Mouse (Mus musculus): ENCODE data around the gene Cers6.

The Cers6 gene

DNA sequence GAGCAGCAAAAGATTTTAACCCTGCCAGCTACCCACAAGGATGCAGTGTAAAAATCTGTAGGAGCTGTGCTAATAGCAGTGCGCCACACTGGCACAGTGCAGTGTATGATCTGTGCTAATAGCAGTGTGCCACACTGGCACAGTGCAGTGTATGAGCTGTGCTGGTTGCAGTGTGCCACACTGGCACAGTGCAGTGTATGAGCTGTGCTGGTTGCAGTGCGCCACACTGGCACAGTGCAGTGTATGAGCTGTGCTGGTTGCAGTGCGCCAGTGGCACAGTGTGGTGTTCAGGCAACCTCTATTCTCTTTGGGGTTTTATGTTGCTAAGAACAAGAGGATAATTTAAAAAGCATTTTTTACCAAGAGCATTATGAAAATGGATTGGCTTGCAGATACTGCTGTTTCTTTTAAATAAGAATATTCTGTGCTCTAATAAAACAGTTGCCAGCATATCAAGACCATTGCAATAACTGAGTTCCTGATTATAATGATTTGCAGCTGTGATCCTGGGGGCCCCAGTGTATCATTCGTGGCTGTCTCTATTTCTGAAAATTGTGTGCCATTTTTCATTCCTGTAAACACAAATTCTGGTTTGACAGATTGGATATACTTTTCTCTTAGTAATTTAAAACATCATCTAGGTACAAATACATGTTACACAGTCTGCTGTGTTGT lies 159.5 kb downstream of the Cers6 start:
- DNase-seq: no peak

DNA sequence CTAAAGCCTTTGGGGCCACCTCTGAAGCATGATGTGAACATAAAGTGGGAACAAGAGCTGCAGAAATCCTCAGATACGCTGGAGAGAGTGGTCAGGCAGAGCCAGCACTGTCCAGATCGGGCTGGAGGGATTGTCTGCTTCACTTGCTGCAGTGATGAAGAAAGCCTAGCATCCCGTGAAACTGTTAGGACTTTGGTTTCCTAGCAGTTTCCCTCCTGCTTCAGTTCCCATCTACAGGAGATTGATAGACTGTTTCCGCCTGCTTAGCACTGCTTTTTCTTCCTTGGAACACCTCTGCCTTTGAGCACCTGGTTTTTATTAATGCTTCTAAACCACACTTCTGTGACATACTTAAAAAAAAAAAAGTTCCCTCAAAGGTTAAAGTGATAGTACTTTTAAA lies 160.3 kb downstream of the Cers6 start:
- no peak for DNase-seq

DNA sequence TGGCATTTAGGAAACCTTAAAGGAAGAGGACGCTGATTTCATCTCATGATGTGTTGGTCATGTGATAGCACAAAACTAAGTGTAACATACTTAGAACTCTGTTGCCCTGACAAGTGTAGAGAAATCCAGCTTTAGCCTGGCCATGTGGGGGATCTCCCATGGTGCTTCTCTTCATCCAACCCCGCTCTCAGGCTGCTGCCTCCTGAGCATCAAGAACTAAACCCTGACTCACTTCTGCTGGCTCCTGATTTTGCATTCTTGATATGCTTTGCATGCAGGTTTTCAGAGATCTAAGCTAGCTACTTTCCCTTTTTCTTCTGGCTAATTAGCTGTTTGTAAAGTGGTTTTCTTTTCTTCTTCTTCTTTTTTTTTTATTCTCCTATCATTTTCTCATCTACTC lies 163.6 kb downstream of the Cers6 start:
- no peak for DNase-seq

DNA sequence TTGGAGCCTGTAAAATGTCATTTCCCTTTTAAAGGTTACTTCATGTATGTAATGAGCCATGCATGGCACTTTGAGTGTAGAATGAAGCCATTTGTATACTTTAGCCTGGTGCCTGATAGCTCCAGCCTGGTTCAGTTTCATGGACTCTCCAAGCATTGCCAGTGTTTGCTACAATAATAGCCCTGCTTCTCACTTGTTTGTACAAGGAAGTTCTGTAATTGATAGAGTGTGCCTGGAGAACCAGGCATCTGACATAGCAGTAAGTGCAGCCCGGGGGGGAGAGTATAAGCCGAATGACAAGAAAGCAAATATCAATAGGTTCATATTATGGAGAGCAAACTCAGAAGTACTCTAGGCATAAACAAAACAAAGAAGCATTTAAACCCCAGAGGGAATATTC lies 171.3 kb downstream of the Cers6 start:
- no peak for DNase-seq

DNA sequence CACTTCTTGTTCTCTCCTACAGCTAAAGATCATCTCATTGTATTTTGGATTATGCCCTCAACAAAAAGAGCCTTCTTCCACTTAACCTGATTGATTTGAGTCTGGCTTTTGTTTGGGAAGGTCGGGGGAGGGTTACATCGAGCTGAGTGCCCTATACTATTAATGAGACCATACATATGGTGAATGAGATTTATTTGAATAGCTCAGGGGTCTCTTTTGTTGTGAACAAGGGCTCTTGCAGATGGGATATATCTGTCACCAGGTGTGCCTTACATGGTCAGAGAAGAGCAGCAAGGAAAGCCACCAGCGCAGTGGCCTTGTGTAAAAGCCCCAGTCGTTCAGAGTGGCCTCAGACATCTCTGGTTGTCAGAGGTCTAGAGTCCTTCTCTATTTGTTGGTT lies 174.2 kb downstream of the Cers6 start:
- no peak for DNase-seq

DNA sequence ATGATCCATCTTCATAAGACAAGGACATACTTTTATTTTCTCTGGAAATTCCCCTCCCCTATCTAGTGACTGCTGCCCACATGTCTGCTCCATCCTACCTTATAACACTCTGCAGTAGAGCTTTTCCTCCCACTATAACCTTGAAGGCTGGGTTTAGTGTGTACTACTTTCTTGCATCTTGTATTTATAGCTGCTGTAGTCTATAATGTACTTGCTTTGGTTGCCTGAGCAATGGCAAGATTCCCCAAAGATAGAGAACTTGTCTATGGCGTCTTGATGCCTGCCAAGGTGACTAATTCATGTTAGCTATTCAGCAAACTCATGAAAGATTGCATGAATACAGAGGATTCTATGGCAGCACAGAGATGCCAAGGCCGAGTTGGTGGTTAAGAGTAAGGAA lies 176.1 kb downstream of the Cers6 start:
- DNase-seq: no peak

DNA sequence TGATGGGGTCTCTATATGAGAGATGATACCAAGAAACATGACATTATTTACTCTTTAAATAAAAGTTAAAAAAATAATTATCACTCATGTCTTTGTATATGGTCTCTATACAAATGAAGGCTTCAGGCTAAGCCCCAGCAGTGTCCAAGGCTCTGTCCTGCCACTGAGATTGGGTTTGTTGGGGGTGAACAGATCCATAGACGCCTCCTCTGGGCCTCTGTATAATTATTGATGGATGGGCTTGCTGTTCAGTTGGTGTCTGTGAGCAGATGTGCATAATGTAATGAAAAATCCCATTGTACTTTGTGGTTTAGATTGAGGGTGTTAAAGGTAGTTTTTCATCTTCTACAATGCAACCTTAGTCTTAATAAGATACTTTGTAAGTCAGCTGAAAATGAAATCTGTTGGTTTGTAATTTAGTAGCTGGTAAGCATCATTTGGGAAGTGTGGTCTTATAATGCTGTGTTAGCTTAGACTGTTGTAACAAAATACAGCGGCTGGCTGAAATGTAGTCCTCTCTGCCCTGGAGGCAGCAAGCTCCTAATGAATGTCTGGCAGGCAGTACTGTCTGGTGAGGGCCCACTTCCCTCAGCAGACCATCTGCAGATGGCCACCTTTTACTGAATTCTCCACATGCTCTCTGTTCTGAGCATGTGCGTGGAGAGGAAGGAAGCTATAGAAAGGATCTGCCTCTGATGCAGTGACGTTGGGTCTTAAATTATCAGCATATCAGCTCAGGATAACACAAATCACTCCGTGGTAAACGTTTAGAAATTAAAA lies 181.3 kb downstream of the Cers6 start:
- DNase-seq: no peak

DNA sequence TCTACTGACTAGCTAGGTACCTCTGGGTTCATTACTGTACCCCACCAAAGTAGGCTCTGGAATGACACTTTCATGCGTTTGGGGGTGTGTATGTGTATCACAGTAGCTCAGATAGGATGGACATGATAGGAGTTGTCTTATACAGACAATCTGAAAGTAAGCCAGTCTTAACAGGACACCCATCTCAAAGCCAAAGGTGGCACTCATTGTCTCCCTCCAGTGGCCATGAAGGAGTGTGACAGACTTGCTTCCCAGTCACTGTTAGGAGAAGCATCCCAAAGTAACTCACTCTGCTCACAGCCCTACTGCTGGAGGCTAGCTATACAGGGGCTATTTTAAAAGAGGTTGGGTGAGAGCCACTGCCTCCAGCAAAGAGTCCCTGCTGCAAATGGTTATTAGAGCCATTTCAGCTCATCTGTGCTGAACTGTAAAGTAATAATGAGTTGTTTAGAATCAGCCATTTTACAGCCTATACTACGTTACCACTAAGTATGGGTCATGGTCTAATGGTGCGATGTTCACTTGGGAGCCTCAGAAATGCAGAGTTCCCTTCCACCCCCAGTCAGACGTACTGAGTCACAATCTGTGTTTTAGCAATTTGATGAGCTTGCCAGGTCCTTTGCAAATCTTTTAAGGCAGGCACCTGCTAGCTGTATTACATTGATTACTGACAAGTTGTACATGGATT lies 182.3 kb downstream of the Cers6 start:
- no peak for DNase-seq

DNA sequence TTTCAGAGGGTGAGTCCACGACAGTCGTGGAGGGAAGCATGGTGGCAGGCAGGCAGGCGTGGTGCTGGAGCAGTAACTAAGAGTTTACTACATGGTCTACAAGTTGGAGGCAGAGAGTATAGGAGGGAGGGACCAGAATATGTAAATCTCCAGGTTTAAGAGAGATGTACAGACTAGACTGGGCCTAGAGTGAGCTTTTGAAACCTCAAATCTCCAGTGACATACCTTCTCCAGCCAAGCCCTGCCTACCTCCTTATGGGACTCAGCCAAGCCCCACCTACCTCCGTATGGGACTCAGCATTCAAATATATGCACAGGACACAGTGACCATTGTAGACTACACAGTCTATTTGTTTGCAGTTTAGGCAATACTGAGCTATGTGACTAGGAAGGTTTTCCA lies 184.7 kb downstream of the Cers6 start:
- DNase-seq: no peak

DNA sequence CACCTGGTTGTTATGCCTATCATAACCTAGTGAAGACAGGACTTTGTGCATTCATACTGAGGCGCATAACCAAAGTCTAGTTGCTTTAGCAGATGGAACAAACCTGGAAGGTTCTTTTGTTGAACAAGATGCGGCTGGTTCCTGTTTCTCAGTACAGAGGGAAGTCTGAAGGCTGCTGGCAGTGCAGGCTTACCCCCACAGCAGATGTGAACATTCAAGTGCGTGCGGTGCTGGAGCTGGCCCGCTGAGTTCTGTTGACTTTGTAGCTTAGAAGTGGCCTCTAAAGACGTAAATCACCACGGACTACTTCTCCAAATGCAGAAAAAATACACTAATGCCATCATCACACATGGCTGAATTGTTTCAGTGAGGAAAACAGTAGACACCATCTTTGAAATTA lies 186.1 kb downstream of the Cers6 start:
- no peak for DNase-seq

DNA sequence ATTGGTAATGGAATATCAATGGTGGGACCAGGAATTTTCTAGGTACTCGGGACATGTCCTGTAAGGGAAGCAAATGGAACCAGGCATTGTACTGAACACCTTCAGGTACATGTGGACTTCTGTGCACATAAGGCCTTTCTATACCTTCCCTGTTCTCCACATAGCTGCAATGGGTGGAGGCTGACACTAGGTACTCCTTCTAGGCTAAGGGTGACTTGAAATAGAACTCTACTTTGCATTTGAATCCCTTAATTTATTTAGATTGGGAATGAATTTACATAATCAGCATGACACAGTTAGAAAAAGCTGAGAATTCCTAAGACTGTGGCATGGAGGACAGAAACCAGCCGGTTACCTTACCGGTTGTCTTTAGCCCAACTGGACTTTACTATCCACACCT lies 186.6 kb downstream of the Cers6 start:
- DNase-seq: no peak

DNA sequence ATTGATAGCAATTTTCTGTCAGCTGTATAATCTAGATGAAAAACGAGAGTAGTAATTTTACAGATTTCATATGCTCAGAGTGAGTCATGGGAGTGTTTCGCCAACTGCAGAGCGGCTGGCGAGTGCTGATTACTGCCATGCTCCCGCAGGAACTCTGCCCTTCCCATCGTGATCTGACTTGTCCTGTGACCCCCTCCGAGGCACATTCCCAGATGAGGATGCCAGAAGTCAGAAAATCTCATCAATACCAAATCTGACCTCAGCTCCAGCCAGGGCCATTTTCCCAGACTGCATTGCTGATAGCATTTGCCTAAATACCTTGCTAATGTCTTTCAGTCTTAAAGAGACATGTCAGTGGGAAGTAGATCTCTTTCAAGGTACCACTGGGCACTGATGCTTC lies 187.9 kb downstream of the Cers6 start:
- no peak for DNase-seq

DNA sequence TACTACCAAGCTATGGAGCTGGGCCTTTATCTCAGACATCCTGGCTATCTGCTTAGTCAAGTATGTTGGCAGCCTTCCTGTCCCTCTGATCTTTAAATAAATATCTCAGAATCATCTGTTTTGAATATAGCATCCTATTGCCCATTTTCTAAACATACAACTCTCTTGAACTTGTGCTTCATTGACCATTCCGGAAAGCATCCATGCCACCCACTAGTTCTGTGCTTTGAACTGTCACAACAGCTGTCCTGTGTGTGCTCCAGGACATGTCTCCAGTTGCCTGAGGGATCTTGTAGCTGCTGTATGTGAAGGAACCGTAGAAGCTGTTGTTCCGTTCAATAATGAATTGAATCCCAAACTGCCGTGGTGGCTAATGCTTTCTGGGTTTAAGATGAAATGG lies 188.9 kb downstream of the Cers6 start:
- no peak for DNase-seq

DNA sequence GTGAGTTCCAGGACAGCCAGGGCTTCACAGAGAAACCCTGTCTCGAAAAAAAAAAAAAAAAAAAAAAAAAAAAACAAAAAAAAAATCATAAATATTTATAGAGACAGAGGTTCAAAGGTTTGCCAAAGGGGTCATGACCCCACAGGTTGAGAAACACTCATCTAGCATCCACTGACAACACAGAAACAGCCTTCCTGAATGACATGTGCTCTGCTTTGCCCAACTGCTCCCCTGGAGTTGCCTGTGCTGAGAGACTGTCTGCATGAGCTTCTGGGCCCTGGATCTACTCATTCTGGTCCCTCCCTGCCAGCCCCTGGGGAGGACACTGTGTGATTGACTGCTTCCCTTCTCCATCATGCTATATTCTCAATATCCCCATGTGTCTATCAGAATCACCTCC lies 190.4 kb downstream of the Cers6 start:
- DNase-seq: no peak

DNA sequence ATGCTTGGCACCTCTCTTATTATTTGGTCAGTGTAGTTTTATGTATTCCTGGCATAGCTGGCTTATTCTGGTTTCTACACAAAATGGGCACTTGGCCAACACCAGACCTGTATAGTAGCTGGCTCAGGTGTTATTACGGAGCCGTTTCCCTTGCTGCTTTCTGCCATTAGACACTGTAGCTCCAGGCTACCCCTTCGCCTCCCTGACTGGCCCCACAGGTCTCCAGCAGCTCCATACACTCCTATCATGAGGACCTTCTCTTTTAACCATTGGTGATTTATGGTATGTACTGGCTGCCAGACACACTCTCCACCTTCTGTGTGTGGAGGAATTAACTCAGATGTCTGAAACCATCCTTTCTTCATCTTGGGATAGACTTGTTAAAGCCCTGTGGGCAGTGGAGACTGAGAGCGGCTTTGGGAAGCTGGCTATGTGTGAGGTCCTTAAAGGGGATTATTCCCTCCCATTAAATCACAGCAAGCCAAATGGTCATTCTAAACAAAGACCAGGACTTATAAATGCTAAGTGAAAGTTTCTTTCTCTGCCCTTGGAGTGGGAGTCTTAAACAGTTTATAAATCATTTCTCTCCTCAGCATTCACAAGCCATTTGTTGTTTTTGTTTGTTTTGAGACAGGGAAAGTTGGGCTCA lies 192.1 kb downstream of the Cers6 start:
- DNase-seq: no peak

DNA sequence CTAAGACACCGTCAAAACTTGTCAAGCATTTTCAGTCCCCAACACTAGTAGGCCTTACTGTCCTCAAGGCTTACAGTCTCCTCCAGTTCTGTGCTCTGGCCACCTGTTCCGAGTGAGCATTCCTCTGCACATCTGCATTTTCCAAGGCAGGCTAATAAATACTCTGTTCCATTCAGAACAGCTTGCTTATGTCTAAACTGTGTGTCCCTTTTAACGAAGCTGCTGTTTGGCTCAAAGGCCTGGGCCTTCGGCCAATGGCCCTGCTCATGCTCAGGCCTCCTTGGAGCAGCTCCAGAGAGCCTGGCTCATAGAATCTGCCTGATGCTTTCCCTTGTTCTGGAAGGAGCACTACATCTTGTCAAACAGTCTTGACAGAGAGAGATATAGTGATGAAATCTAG lies 193.0 kb downstream of the Cers6 start:
- peak; percentile 47 for DNase-seq

DNA sequence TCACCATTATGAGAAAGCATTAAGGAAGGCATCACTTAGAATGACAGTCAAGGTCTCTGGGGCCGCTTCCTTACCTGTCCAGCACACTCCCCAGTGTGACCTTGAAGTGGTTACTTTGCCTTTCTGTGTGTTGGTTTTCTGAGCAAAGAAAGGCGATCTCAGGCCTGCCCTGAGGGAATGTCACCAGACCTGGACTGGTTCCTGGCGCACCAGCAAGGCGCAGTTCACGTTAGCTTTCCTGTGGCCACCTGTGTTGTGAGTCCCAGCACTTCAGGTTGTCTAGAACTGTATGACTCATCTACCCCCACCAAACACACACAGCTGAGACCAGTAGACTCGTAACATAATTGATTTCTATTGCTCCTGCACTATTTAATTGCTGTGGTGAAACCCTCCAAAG lies 193.9 kb downstream of the Cers6 start:
- no peak for DNase-seq

DNA sequence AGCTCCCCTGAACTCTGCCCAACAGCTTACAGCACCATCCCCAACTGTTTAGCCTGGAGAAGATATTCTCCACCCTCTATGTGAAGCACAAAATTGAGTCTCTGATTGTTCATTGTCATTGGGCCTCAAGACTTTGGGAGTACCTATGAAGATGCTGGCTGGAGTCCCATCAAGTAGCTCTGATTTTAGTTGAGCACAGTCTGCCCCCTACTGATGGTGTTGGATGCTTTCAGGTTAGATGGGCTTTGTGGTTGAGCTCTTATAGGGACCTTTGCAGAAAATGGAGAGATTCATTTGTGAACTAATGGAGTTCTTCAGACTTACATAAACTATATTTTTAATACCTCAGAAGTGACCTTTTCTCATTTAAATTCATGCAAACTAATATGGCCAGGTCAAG lies 200.1 kb downstream of the Cers6 start:
- DNase-seq: no peak

DNA sequence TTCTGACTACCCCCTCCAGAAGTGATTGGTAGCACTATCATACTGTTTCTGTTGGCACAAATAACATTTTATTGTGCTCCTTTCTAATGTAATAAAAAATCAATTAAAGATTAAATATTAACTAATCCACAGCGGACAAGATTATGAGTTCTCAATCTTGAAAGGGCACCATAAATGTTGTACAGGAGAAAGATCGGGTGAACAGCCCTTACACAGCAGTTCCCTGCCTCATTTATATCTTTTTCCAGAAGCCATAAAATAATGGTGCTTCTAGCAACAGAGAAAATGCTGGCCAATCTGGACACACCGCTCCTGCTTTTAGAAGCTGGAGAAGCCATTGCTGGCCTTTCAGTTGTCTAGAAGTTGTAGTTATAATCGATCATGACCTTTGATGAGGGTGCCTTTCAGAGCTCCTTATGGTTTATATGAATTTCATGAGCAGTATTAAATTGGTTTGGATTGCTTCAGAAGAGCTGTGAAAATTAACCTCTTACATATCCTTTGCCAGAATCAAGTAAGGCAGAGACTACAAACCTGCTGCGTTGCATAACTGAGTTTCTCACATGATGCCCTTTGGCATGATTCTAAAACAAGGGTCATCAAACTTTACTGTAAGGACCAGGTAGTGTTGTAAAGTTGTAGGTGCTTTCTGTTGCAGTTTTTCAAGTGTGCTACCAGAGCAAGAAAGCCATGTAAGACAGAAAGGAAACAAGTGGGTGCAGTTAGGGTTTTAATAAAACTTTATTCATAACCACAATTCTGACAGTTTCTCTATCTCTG lies 200.9 kb downstream of the Cers6 start:
- no peak for DNase-seq

DNA sequence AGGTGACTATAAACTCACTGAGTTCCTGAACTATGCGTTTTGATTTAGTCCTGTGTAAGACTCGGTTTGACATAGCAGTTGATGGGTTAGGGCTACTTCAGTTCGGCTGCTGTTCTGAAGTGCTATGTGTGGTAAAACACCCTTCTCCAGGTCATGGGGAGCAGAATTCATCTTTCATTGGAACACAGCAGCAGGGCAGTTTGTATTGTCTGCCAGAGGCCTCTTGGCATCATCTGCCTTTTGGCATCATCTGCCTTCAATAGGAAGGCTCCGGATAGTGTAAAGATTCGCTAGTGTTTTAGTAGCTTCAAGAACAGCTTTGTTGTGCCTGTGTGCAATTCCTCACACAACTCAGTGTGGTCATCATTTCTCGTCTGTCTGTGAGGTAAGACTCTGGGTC lies 203.5 kb downstream of the Cers6 start:
- DNase-seq: no peak

DNA sequence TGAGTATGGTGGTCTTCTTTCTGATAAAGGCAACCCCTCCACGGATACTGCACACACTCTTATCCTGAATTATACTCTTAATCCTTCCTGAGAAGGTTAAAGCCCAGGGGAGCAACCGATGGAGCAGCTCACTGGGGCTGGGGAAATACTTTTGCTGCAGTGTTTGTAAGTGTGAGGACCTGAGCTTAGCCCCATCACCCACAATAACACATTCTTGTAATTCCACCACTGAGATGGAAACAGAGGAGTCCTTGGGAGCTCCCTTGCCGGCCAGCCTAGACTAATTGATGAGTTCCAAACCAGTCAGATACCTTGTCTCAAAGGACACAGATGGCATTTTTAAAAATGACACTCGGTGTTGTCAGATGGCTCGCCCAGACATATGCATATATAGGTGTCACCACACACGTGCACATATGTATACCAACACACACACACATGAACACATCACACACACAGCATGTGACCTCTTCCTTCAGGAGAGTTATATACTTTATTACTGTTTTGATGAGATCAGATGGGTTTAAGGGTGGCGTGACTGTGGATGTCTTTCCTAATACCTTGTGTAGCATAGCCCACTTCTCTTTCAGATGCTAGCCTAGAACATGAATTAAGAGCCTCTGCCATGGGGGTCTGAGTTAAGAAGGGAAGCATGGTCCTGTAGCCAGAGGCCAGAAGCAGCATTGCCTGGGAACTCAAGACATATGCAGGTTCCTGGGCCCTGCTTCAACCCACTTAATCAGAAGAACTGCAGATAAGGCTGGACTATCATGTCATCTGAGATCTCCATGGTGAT lies 210.4 kb downstream of the Cers6 start:
- DNase-seq: no peak

DNA sequence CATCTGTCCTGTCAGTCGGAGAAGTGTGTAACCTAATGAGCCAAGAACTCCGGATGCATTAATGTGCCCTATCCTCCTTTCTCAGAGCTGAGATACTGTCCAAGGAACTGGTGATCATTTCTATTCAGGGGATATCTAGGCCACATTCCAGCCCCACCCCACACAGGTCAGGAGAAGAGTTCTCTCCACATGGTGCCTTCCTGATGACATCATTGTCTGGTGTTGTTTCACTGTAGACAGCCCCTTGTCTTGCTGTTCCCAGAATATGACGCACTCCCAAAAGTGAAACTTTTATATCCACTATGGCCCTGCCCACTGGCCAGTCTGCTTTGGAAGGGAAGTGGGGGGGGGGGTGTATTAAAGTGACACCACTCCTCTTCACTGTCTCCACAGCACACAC lies 215.9 kb downstream of the Cers6 start:
- no peak for DNase-seq
